Mouse (Mus musculus) midbrain, embryonic 13.5 days (tissue): ENCODE results near the gene Stag2. TPM values are rescaled to one million over a fixed set of nuclear protein-coding genes. Genes with fewer than 3 reads are reported as not detected.

Experiments
- ATAC-seq: fragments of 200-750 bp; cut with Nextera tagmentation; 2 replicates; pipeline ENCODE4 v1.8.0; 2017; ENCODE audit warnings: mild to moderate bottlenecking, moderate TSS enrichment, moderate library complexity
- H3K27ac ChIP-seq: fragments of 300-500 bp; sonication (generic); 2 replicates; pipeline ENCODE4 v1.5.1; 2015; ENCODE audit warnings: inconsistent platforms, mild to moderate bottlenecking, moderate library complexity
- H3K27me3 ChIP-seq: fragments of 300-500 bp; sonication (generic); 2 replicates; pipeline ENCODE4 v1.6.1; 2015; ENCODE audit warnings: mild to moderate bottlenecking, inconsistent platforms
- H3K36me3 ChIP-seq: fragments of 300-500 bp; sonication (generic); 2 replicates; pipeline ENCODE4 v1.6.1; 2015; ENCODE audit warnings: mild to moderate bottlenecking, inconsistent platforms
- H3K4me1 ChIP-seq: fragments of 300-500 bp; sonication (generic); replicated peaks from 2 replicates; pipeline ENCODE4 v1.6.1; 2015; ENCODE audit warnings: inconsistent platforms
- H3K4me2 ChIP-seq: fragments of 300-500 bp; sonication (generic); replicated peaks from 2 replicates; pipeline ENCODE4 v1.6.1; 2015; ENCODE audit warnings: moderate library complexity, mild to moderate bottlenecking, inconsistent platforms
- H3K4me3 ChIP-seq: fragments of 300-500 bp; sonication (generic); replicated peaks from 2 replicates; pipeline ENCODE4 v1.5.1; 2015; ENCODE audit warnings: mild to moderate bottlenecking, inconsistent platforms
- H3K9ac ChIP-seq: fragments of 300-500 bp; sonication (generic); replicated peaks from 2 replicates; pipeline ENCODE4 v1.6.1; 2015; ENCODE audit warnings: mild to moderate bottlenecking, inconsistent platforms
- H3K9me3 ChIP-seq: fragments of 300-500 bp; sonication (generic); 2 replicates; pipeline ENCODE4 v1.6.1; 2016; ENCODE audit warnings: mild to moderate bottlenecking, inconsistent platforms
- WGBS: fragments of 180-500 bp; shearing (Covaris S2); methylation state at CpG from one replicate; pipeline ENCODE4 v1.1.7; 2015; 5-methylcytosine and 5-hydroxymethylcytosine counted together
- polyA plus RNA-seq: library from polyadenylated mRNA; unstranded; fragments of >200 nt; fragmentation: Nextera tagmentation; extraction: Ambion mirVana; gene quantifications from 2 replicates; pipeline ENCODE4 v1.2.1, GENCODE M21; 2015

The Stag2 gene
- 25.2 and 25.6 TPM in 2 replicates for polyA plus RNA-seq

- H3K4me3 ChIP-seq, result peak within 1 kb of the TSS; percentile 57
- H3K27ac ChIP-seq, result peak within 1 kb of the TSS; percentile 99
- 0 out of 2 replicates have a peak, but pooled peaks cover 8% of the 10 kb centered on the region for H3K4me1 ChIP-seq
- WGBS, result 18% methylated on average over 44 of the region's 76 CpGs
- peak within 1 kb of the TSS; percentile 88 for H3K9ac ChIP-seq
- peak; percentile 83 for ATAC-seq
- H3K9me3 ChIP-seq, result no peaks in the 10 kb centered on the region
- no peaks in the 10 kb centered on the region for H3K36me3 ChIP-seq
- no peaks in the 10 kb centered on the region for H3K27me3 ChIP-seq
- H3K4me2 ChIP-seq, result peak within 1 kb of the TSS; percentile 55
These were observed at the start of gene Stag2 for GRCm38 (mm10) chrX:42148788-42149556. Gene Stag2 (plus strand): TSS chrX:42149317.

GRCm38 (mm10) chrX:42107137-42107536, 42.0 kb upstream of the Stag2 start:
- no peak overlapping the region for H3K4me2 ChIP-seq
- H3K4me1 ChIP-seq, result no peaks in the 10 kb centered on the region
- peaks cover 27% of the 10 kb centered on the region for H3K36me3 ChIP-seq
- H3K27ac ChIP-seq, result no peak overlapping the region
- H3K4me3 ChIP-seq, result no peak overlapping the region
- no peaks in the 10 kb centered on the region for H3K27me3 ChIP-seq
- no peaks in the 10 kb centered on the region for H3K9me3 ChIP-seq
- 92% methylated on average over 6 of the region's 6 CpGs for WGBS
- no peak for ATAC-seq
- H3K9ac ChIP-seq, result no peak overlapping the region

DNA sequence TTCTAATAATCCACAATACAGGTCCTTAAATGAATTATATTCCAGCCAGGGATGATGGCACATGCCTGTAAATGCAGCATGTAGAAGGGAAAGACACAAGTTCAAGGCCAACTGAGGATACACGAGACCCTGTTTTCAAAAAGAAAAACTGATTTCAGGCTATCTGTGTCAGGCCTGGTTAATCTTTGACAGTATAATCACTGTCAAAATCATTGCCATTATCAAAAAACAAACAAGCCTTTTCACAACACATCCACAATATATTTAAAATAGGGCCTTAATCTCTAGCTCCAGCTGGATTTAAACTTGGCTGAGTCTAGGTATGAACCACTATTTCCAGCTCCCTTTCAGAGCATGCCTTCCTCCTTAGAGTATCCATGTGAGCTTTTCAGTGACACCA, 38.5 kb upstream of the Stag2 start:
- no peak overlapping the region for H3K4me2 ChIP-seq
- WGBS, result 84% methylated on average over 1 of the region's 1 CpGs

DNA sequence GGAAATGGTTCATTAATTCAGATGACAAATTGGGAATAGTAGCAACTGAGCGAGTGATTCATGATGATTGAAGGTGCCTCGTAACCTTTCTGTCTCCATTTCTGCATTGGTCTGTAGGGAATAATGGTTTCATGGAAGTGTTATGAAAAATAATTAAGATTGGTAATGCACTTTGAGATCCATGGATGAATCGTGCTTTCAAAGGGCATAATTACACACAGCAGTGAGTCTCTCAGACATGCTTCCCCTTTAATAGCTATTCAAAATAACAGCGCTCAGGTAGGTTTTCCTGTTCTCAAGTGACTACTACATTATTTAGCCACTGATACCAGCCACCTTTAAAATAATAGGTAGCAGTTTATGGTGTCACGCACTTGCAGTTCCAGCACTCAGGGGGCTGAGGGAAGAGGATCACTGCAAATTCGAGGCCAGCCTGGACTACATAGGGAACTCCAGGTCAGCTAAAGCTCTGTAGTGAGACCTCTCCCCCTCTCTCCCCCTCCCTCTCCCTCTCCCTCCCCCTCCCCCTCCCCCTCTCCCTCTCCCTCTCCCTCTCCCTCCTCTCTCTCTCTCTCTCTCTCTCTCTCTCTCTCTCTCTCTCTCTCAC, 29.6 kb upstream of the Stag2 start:
- WGBS, result 79% methylated on average over 6 of the region's 6 CpGs

More for the DNA sequence above, 38.5 kb upstream of the Stag2 start:
- Histone ChIP-seq H3K36me3 (peaks cover 14% of the 10 kb centered on the region), H3K27me3 (no peaks in the 10 kb centered on the region), H3K27ac (no peak overlapping the region), H3K9me3 (no peaks in the 10 kb centered on the region), H3K4me3 (no peak overlapping the region), H3K9ac (no peak overlapping the region), H3K4me1 (no peaks in the 10 kb centered on the region)
- no peak for ATAC-seq

GRCm38 (mm10) chrX:42124963-42125697, 24.0 kb upstream of the Stag2 start:
- ATAC-seq, result no peak
- H3K27me3 ChIP-seq, result no peaks in the 10 kb centered on the region
- H3K27ac ChIP-seq, result no peak overlapping the region
- H3K9me3 ChIP-seq, result peaks cover 3% of the 10 kb centered on the region; the same call in 1 of the 2 replicates
- no peak overlapping the region for H3K4me2 ChIP-seq
- no peak overlapping the region for H3K4me3 ChIP-seq
- H3K36me3 ChIP-seq, result no peaks in the 10 kb centered on the region
- H3K4me1 ChIP-seq, result no peaks in the 10 kb centered on the region
- WGBS, result 70% methylated on average over 5 of the region's 5 CpGs
- no peak overlapping the region for H3K9ac ChIP-seq

More for the DNA sequence above, 29.6 kb upstream of the Stag2 start:
- H3K27ac ChIP-seq, result no peak overlapping the region
- ATAC-seq, result no peak
- H3K4me3 ChIP-seq, result no peak overlapping the region
- H3K9me3 ChIP-seq, result no peaks in the 10 kb centered on the region
- H3K36me3 ChIP-seq, result no peaks in the 10 kb centered on the region
- no peaks in the 10 kb centered on the region for H3K27me3 ChIP-seq
- no peak overlapping the region for H3K9ac ChIP-seq
- H3K4me1 ChIP-seq, result no peaks in the 10 kb centered on the region
- no peak overlapping the region for H3K4me2 ChIP-seq

DNA sequence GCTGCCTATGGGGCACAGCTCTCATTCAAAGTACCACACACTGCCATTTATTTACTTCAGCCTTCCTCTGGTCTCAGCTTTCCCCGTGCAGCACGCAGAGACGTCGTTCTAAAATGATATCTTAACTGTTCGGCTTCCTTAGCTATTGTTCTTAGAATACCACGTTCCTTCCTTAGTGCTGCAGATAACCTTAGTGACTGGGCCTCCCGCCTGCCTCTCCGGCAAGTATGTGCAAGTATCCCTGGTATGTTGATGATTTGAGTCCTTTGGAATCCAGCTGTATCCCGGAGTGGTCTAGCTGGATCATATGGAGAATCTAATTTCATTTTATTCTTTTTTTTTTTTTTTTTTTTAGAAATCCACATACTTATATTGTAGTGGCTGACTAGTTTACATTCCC, 9.2 kb upstream of the Stag2 start:
- no peaks in the 10 kb centered on the region for H3K36me3 ChIP-seq
- H3K9ac ChIP-seq, result no peak overlapping the region
- no peaks in the 10 kb centered on the region for H3K4me1 ChIP-seq
- ATAC-seq, result no peak
- no peak overlapping the region for H3K4me2 ChIP-seq
- WGBS, result 79% methylated on average over 9 of the region's 9 CpGs
- H3K27ac ChIP-seq, result no peak overlapping the region
- no peaks in the 10 kb centered on the region for H3K27me3 ChIP-seq
- H3K4me3 ChIP-seq, result no peak overlapping the region
- H3K9me3 ChIP-seq, result no peaks in the 10 kb centered on the region

GRCm38 (mm10) chrX:42142620-42143019, 6.5 kb upstream of the Stag2 start:
- no peak overlapping the region for H3K4me3 ChIP-seq
- no peak overlapping the region for H3K27ac ChIP-seq
- 81% methylated on average over 3 of the region's 3 CpGs for WGBS
- no peaks in the 10 kb centered on the region for H3K27me3 ChIP-seq
- ATAC-seq, result no peak
- no peaks in the 10 kb centered on the region for H3K4me1 ChIP-seq
- no peaks in the 10 kb centered on the region for H3K9me3 ChIP-seq
- no peaks in the 10 kb centered on the region for H3K36me3 ChIP-seq
- H3K9ac ChIP-seq, result no peak overlapping the region
- H3K4me2 ChIP-seq, result no peak overlapping the region

DNA sequence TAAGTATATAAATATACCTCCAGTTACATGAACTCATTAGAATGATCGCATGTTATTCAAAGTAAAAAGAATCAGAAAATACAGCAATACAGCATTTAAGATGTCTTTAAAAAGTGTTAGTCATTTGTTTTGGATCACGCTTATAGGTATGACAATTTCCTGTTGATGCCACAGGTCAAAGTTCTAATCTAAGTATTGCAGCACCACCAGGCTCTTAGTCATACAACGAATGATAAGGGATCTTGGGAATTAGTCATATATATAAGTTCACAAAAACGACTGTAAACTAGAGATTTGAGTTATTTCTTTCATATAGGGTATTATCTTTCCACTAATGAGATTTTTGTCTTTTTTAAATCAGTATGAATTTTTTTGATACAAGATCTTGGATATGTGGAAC, 5.1 kb upstream of the Stag2 start:
- Histone ChIP-seq H3K9ac (no peak overlapping the region), H3K4me3 (no peak overlapping the region), H3K4me1 (0 out of 2 replicates have a peak, but pooled peaks cover 3% of the 10 kb centered on the region), H3K27me3 (no peaks in the 10 kb centered on the region), H3K27ac (no peak overlapping the region), H3K9me3 (no peaks in the 10 kb centered on the region), H3K36me3 (no peaks in the 10 kb centered on the region), H3K4me2 (no peak overlapping the region)
- WGBS, result 85% methylated on average over 4 of the region's 4 CpGs
- no peak for ATAC-seq

GRCm38 (mm10) chrX:42148016-42148451, 1.1 kb upstream of the Stag2 start:
- Histone ChIP-seq H3K36me3 (no peaks in the 10 kb centered on the region), H3K4me1 (0 out of 2 replicates have a peak, but pooled peaks cover 4% of the 10 kb centered on the region), H3K9ac (no peak overlapping the region), H3K4me2 (peak overlapping the region; percentile 52), H3K27me3 (no peaks in the 10 kb centered on the region), H3K9me3 (no peaks in the 10 kb centered on the region), H3K27ac (peak overlapping the region; percentile 83; the same call in 1 of the 2 replicates), H3K4me3 (peak overlapping the region; percentile 46; the same call in 1 of the 2 replicates)
- 55% methylated on average over 5 of the region's 5 CpGs for WGBS
- ATAC-seq, result no peak

DNA sequence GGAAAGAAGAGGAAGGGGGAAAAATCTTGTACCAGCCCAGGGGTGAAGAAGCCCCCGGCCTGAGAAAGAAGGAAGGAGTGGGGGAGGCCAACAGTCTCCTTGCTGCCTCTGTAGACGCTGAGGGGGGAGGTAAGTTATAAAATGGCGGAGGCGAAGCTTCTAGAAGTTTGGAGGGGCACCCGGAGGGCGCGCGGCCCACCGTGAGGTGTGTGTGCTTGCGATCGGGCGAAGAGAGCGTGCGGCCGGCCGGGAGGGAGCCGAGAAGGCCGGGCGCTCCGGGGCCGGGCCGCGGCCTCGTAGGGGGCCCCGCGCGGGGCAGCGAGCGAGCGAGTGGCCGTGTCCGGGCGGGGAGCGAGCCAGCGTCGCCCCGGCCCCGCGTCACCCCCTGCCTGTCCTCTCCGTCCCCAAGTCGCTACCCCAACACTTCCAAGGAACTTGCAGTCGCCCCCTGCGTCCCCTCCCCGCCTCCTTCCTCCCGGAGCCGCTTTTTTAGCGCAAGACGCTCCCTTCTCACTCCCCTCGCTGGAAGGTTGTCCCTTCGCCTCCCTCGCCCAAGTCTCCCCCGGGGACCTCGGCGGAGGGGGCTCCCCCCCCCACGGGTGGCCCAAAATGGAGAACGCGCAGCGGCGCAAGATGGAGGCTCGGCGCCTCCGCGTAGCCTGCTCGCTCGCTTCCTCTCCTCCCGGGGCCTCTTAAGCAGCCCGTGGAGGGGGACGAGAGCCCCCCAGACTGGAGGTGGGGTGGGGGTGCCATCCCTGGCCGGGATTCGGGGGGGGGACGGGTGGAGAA, 634 bp downstream of the Stag2 start:
- 27% methylated on average over 25 of the region's 71 CpGs for WGBS
- no peaks in the 10 kb centered on the region for H3K9me3 ChIP-seq
- no peaks in the 10 kb centered on the region for H3K27me3 ChIP-seq
- H3K4me2 ChIP-seq, result peak overlapping the region; percentile 55
- ATAC-seq, result peak; percentile 66
- peak overlapping the region; percentile 57 for H3K4me3 ChIP-seq
- H3K9ac ChIP-seq, result peak overlapping the region; percentile 88
- H3K36me3 ChIP-seq, result no peaks in the 10 kb centered on the region
- peak overlapping the region; percentile 99 for H3K27ac ChIP-seq
- H3K4me1 ChIP-seq, result 0 out of 2 replicates have a peak, but pooled peaks cover 8% of the 10 kb centered on the region

GRCm38 (mm10) chrX:42150346-42151023, 1.4 kb downstream of the Stag2 start:
- Histone ChIP-seq H3K27ac (peak overlapping the region; percentile 99), H3K9ac (peak overlapping the region; percentile 88), H3K4me2 (peak overlapping the region; percentile 55), H3K9me3 (no peaks in the 10 kb centered on the region), H3K36me3 (no peaks in the 10 kb centered on the region), H3K4me3 (peak overlapping the region; percentile 57), H3K27me3 (no peaks in the 10 kb centered on the region), H3K4me1 (0 out of 2 replicates have a peak, but pooled peaks cover 8% of the 10 kb centered on the region)
- peak; percentile 83 for ATAC-seq
- 20% methylated on average over 18 of the region's 40 CpGs for WGBS
